Mouse (Mus musculus): ENCODE measurements around the gene Hcst. TPM values are rescaled to one million over a fixed set of nuclear protein-coding genes. Genes with fewer than 3 reads are reported as not detected.

Hcst gene
- total RNA-seq, 1 experiment: not detected

GRCm38 (mm10) chr7:30384106-30384505 lies 35.5 kb downstream of the Hcst start:
- TF ChIP-seq ZC3H11A (IDR thresholded peaks at IDR 0.05; ENCODE audit: borderline replicate concordance, low read depth, low read length) (no peak), HCFC1 (IDR thresholded peaks at IDR 0.05; ENCODE audit: borderline replicate concordance, insufficient read depth, low read length) (no peak), MAFK (IDR thresholded peaks at IDR 0.05; ENCODE audit: insufficient read depth, low read depth, low read length) (no peak), ZNF384 (IDR thresholded peaks at IDR 0.05; ENCODE audit: low read depth, low read length) (no peak), CHD2 (IDR thresholded peaks at IDR 0.05; ENCODE audit: low read depth, low read length) (no peak)
- Histone ChIP-seq H3K9me3 (ENCODE audit: control insufficient read depth, insufficient read depth, low read depth, low read length) (no peaks in the 10 kb centered on the region), H3K36me3 (ENCODE audit: control insufficient read depth, insufficient read depth, low read length, poor library complexity, severe bottlenecking) (no peaks in the 10 kb centered on the region), H3K4me3 (ENCODE audit: insufficient read depth in 1 of 2, low read depth in 1 of 2, low read length in 2 of 2, poor library complexity in 1 of 2, severe bottlenecking in 1 of 2) (no peak overlapping the region), H3K9ac (ENCODE audit: insufficient read depth, low read depth, low read length, poor library complexity, severe bottlenecking) (no peak overlapping the region), H3K4me1 (ENCODE audit: control insufficient read depth in 2 of 2, insufficient read depth in 2 of 2, low read length in 2 of 2, poor library complexity in 1 of 2) (no peaks in the 10 kb centered on the region), H3K27ac (ENCODE audit: insufficient read depth, low read depth, low read length, poor library complexity, severe bottlenecking) (no peak overlapping the region)
- in situ Hi-C loops (cut with MboI; ENCODE audit: low sequenced_read_pairs in 2 of 2, unreplicated experiment in 2 of 2): no loop called here
- DNase-seq (ENCODE audit: low read depth, low spot score): no peak

GRCm38 (mm10) chr7:30380061-30380460 lies 39.6 kb downstream of the Hcst start:
- Histone ChIP-seq H3K36me3 (ENCODE audit: control insufficient read depth, insufficient read depth, low read length, poor library complexity, severe bottlenecking) (no peaks in the 10 kb centered on the region), H3K27ac (ENCODE audit: insufficient read depth, low read depth, low read length, poor library complexity, severe bottlenecking) (no peak overlapping the region), H3K9ac (ENCODE audit: insufficient read depth, low read depth, low read length, poor library complexity, severe bottlenecking) (no peak overlapping the region), H3K4me1 (ENCODE audit: control insufficient read depth in 2 of 2, insufficient read depth in 2 of 2, low read length in 2 of 2, poor library complexity in 1 of 2) (peaks cover 3% of the 10 kb centered on the region in 2 experiments; a peak in 2 of 4 replicates), H3K4me3 (ENCODE audit: insufficient read depth in 1 of 2, low read depth in 1 of 2, low read length in 2 of 2, poor library complexity in 1 of 2, severe bottlenecking in 1 of 2) (no peak overlapping the region), H3K9me3 (ENCODE audit: control insufficient read depth, insufficient read depth, low read depth, low read length) (no peaks in the 10 kb centered on the region)
- TF ChIP-seq CHD2 (IDR thresholded peaks at IDR 0.05; ENCODE audit: low read depth, low read length) (no peak), ZNF384 (IDR thresholded peaks at IDR 0.05; ENCODE audit: low read depth, low read length) (no peak), ZC3H11A (IDR thresholded peaks at IDR 0.05; ENCODE audit: borderline replicate concordance, low read depth, low read length) (no peak), MAFK (IDR thresholded peaks at IDR 0.05; ENCODE audit: insufficient read depth, low read depth, low read length) (no peak), HCFC1 (IDR thresholded peaks at IDR 0.05; ENCODE audit: borderline replicate concordance, insufficient read depth, low read length) (no peak)
- DNase-seq (ENCODE audit: low read depth, low spot score): no peak
- in situ Hi-C loops (cut with MboI; ENCODE audit: low sequenced_read_pairs in 2 of 2, unreplicated experiment in 2 of 2): no loop called here

- H3K36me3 ChIP-seq (ENCODE audit: control insufficient read depth, insufficient read depth, low read length, poor library complexity, severe bottlenecking): no peaks in the 10 kb centered on the region
- peaks cover 3 to 9% of the 10 kb centered on the region in 2 experiments; a peak in 3 of 4 replicates for H3K4me1 ChIP-seq (ENCODE audit: control insufficient read depth in 2 of 2, insufficient read depth in 2 of 2, low read length in 2 of 2, poor library complexity in 1 of 2)
- TF ChIP-seq ZC3H11A (IDR thresholded peaks at IDR 0.05; ENCODE audit: borderline replicate concordance, low read depth, low read length): peak; percentile 61
- TF ChIP-seq ZNF384 (IDR thresholded peaks at IDR 0.05; ENCODE audit: low read depth, low read length): no peak
- TF ChIP-seq CHD2 (IDR thresholded peaks at IDR 0.05; ENCODE audit: low read depth, low read length): no peak
- TF ChIP-seq MAFK (IDR thresholded peaks at IDR 0.05; ENCODE audit: insufficient read depth, low read depth, low read length): no peak
- peak; percentile 99 for TF ChIP-seq HCFC1 (IDR thresholded peaks at IDR 0.05; ENCODE audit: borderline replicate concordance, insufficient read depth, low read length)
- no peak overlapping the region for H3K27ac ChIP-seq (ENCODE audit: insufficient read depth, low read depth, low read length, poor library complexity, severe bottlenecking)
- peak; percentile 97 for DNase-seq (ENCODE audit: low read depth, low spot score)
- peak overlapping the region; percentile 59 to 66 for H3K4me3 ChIP-seq (ENCODE audit: insufficient read depth in 1 of 2, low read depth in 1 of 2, low read length in 2 of 2, poor library complexity in 1 of 2, severe bottlenecking in 1 of 2)
- in situ Hi-C loops (cut with MboI; ENCODE audit: low sequenced_read_pairs in 2 of 2, unreplicated experiment in 2 of 2): no loop called here
- peak overlapping the region; percentile 84 for H3K9ac ChIP-seq (ENCODE audit: insufficient read depth, low read depth, low read length, poor library complexity, severe bottlenecking)
- H3K9me3 ChIP-seq (ENCODE audit: control insufficient read depth, insufficient read depth, low read depth, low read length): no peaks in the 10 kb centered on the region
Measured at GRCm38 (mm10) chr7:30373501-30373962, 46.1 kb downstream of the Hcst start.

Other genes with a start within 250 kb of the Hcst start
- gene Cox7a1, start 235.7 kb downstream of the Hcst start, total RNA-seq (2012; rRNA removed): 54.8 and 57.8 TPM in 2 replicates
- 160 and 164 TPM in 2 replicates for gene Capns1, start 221.0 kb downstream of the Hcst start, total RNA-seq (2012; rRNA removed)
- 209 and 309 TPM in 2 replicates for gene Polr2i, start 187.9 kb downstream of the Hcst start, total RNA-seq (2012; rRNA removed)
- 158 and 173 TPM in 2 replicates for gene Tbcb, start 187.6 kb downstream of the Hcst start, total RNA-seq (2012; rRNA removed)
- gene Ovol3, start 184.1 kb downstream of the Hcst start, total RNA-seq (2012; rRNA removed): not detected in 2 replicates
- 1.2 and 2.7 TPM in 2 replicates for gene Thap8, start 139.8 kb downstream of the Hcst start, total RNA-seq (2012; rRNA removed)
- gene Wdr62, start 139.4 kb downstream of the Hcst start, total RNA-seq (2012; rRNA removed): 21.6 and 30.5 TPM in 2 replicates
- 4.4 and 5.4 TPM in 2 replicates for gene Clip3, start 128.1 kb downstream of the Hcst start, total RNA-seq (2012; rRNA removed)
- gene Alkbh6, start 111.1 kb downstream of the Hcst start, total RNA-seq (2012; rRNA removed): 24.5 and 37.8 TPM in 2 replicates
- 14.5 and 25.5 TPM in 2 replicates for gene Syne4, start 105.0 kb downstream of the Hcst start, total RNA-seq (2012; rRNA removed)
- gene E130208F15Rik, start 98.1 kb downstream of the Hcst start, total RNA-seq (2012; rRNA removed): 1.9 and 3.3 TPM in 2 replicates
- gene Sdhaf1, start 96.0 kb downstream of the Hcst start, total RNA-seq (2012; rRNA removed): 6.6 and 8.5 TPM in 2 replicates
- gene Lrfn3, start 57.1 kb downstream of the Hcst start, total RNA-seq (2012; rRNA removed): 2.6 and 4.4 TPM in 2 replicates
- not detected in 2 replicates for gene Tyrobp, start 6.1 kb downstream of the Hcst start, total RNA-seq (2012; rRNA removed)
- gene Nfkbid, start 1.9 kb upstream of the Hcst start, total RNA-seq (2012; rRNA removed): 4.2 and 8.2 TPM in 2 replicates
- gene Aplp1, start 25.7 kb upstream of the Hcst start, total RNA-seq (2012; rRNA removed): 36.9 and 63.7 TPM in 2 replicates
- 10.7 and 29.8 TPM in 2 replicates for gene Kirrel2, start 37.8 kb upstream of the Hcst start, total RNA-seq (2012; rRNA removed)
- 45.7 and 72.5 TPM in 2 replicates for gene Nphs1, start 38.5 kb upstream of the Hcst start, total RNA-seq (2012; rRNA removed)
- 0.80 and 0.90 TPM in 2 replicates for gene Prodh2, start 73.8 kb upstream of the Hcst start, total RNA-seq (2012; rRNA removed)
- gene Arhgap33, start 115.2 kb upstream of the Hcst start, total RNA-seq (2012; rRNA removed): 1.0 and 1.4 TPM in 2 replicates
- 1.6 and 4.1 TPM in 2 replicates for gene Hspb6, start 132.3 kb upstream of the Hcst start, total RNA-seq (2012; rRNA removed)
- 6.8 and 10.8 TPM in 2 replicates for gene Proser3, start 132.4 kb upstream of the Hcst start, total RNA-seq (2012; rRNA removed)
- 12.4 and 15.8 TPM in 2 replicates for gene Lin37, start 140.0 kb upstream of the Hcst start, total RNA-seq (2012; rRNA removed)
- gene U2af1l4, start 143.4 kb upstream of the Hcst start, total RNA-seq (2012; rRNA removed): 56.9 and 65.8 TPM in 2 replicates
- gene Gm49396, start 143.5 kb upstream of the Hcst start, total RNA-seq (2012; rRNA removed): 4.1 and 6.8 TPM in 2 replicates
- gene Psenen, start 143.8 kb upstream of the Hcst start, total RNA-seq (2012; rRNA removed): 64.9 and 65.3 TPM in 2 replicates
- 1.3 and 3.3 TPM in 2 replicates for gene Igflr1, start 145.6 kb upstream of the Hcst start, total RNA-seq (2012; rRNA removed)
- gene Kmt2b, start 168.9 kb upstream of the Hcst start, total RNA-seq (2012; rRNA removed): 73.7 and 98.6 TPM in 2 replicates
- gene Zbtb32, start 179.1 kb upstream of the Hcst start, total RNA-seq (2012; rRNA removed): 20.8 and 24.6 TPM in 2 replicates
- 1.8 and 2.5 TPM in 2 replicates for gene Upk1a, start 193.0 kb upstream of the Hcst start, total RNA-seq (2012; rRNA removed)
- gene Cox6b1, start 206.3 kb upstream of the Hcst start, total RNA-seq (2012; rRNA removed): 478 and 576 TPM in 2 replicates
- 1.5 and 2.1 TPM in 2 replicates for gene Etv2, start 216.0 kb upstream of the Hcst start, total RNA-seq (2012; rRNA removed)
- gene Rbm42, start 230.5 kb upstream of the Hcst start, total RNA-seq (2012; rRNA removed): 66.5 and 86.0 TPM in 2 replicates
- gene Haus5, start 245.1 kb upstream of the Hcst start, total RNA-seq (2012; rRNA removed): 25.1 and 41.4 TPM in 2 replicates

All from ES-E14 (cell line).